Mouse (Mus musculus): Measurements from ENCODE around the gene Cblc.

The Cblc gene

DNA sequence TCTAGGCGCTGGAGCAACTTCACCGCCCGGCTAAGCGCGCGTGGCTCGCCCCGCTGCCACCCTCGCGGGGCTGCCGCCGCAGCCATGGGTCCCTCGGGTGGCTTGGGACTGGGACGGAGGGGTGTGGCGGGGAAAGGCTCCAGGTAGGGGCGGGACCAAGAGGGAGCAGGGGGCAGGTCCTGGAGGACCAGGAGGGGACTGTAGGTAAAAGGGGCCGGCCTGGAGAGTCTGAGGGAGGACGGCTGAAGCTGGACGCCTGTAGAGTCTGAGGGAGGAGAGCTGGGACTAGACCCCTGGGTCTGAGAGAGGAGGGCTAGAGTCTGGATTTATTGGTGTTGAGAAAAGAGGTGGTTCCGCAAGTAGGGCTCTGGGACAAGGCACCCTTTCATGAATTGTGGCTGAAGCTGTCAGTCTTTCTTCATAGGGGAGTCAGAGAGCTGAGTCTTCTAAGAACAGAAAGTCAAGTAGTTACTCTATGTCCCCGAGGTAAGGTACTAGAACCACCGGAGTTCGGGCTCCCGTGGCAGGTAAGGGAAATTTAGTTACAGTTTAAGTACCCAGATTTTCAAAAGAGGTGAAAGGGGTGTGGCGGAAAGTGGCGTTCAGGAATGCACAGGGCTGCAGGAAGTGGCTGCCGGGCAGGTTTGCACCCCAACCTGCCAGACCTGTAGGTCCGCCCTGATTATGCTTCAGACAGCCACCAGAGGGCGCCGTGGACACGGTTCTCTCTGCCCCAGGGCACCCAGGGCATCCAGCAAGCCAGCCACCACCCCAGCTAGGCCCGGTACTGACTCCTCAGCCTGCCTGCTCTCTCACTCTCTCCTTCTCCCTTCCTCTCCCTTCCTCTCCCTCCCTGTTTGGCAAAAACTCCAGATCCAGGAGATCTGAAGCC lies at the start of gene Cblc:
TSS of gene Cblc (minus strand) at position 113 of the 892 bp plus-strand sequence.
- DNase-seq (ENCODE audit: low read depth, low spot score), result peak; percentile 78

- DNase-seq (ENCODE audit: low read depth, low spot score), result no peak
Observed at GRCm38 (mm10) chr7:19844521-19845171, 48.0 kb upstream of the Cblc start.

GRCm38 (mm10) chr7:19843561-19843960 lies 47.0 kb upstream of the Cblc start:
- DNase-seq (ENCODE audit: low read depth, low spot score), result no peak

DNA sequence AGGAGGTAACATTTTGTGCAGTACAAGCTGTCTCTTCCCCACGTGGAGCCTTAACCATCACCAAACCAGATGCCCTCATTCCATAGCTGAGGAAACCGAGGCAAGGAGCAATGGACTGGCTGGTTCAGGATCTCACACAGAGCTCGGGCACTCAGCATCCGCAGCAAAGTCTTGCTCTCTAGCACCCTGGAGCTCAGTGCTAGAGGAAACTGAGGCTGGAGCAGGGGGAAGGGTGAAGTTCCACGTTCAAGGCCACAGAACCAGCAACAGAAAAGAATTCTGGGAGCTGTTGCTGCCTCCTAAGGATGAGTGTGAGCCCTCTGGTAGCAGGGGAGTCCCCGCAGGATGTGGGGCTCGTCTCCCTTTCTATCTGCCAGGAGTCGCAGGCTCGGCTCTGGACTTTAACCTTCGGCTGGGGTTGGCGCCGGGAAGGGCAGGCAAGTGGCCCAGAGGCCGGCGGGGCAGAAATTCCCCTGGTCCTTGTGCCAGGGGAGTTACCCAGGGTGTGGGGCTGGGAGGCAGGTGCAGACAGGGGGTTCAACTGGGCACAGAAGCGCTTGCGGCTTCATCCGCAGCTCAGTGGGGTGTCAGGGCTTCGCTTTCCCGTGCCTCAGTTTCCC lies 46.4 kb upstream of the Cblc start:
- DNase-seq (ENCODE audit: low read depth, low spot score), result no peak

DNA sequence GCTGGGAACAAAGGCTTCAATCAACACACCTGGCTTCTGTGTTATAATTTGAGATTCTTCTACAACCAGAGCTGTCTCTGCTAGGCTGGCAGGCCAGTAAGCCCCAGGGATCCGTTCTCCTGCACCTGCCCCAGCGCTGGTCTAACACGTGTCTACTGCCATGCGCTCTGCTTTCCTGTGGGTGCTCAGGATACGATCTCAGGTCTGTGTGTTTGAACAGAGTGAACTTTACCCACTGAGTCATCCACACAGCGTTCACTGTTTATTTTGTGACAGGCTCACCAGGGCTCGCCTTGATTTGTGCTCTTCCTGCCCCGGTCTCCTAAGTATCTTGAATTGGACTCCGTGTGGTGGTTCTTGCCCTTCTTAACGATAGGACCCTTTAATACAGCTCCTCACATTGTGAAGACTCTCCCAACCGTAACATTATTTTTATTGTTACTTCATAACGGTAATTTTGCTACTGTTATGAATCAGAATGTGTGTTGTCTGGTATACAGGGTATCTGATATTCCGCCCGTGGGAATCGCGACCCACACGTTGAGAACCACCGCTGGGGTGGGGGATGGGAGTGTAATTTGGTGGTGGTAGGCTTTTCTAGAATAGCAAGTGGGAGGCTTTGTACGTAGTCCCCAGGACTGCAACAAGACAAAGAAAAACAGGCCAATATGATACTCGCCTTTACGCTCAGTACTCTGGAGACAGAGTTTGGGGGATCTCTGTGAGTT lies 45.2 kb upstream of the Cblc start:
- DNase-seq (ENCODE audit: low read depth, low spot score), result no peak

- no peak for DNase-seq (ENCODE audit: low read depth, low spot score)
Observed at GRCm38 (mm10) chr7:19840936-19841335, 44.3 kb upstream of the Cblc start.

GRCm38 (mm10) chr7:19840371-19840770 lies 43.8 kb upstream of the Cblc start:
- DNase-seq (ENCODE audit: low read depth, low spot score), result no peak

DNA sequence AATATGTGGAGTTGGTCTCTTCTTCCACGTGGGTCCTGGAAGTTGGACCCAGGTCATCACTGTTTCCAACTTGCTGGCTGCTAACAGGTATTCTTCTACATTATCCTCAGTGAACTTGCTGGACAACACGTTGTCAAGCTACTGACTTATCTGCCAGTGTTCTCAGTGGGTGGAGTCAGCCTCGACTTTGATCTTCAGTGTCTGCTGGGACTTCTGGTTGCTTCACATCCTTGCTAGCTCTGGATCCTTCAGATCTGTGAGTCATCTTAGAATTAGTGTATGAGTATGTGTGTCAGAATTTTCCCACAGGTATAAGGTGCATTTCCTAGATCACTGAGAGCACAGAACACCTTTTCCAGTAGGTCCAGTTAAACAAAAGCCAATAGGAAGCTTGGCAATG lies 40.2 kb upstream of the Cblc start:
- DNase-seq (ENCODE audit: low read depth, low spot score), result no peak

DNA sequence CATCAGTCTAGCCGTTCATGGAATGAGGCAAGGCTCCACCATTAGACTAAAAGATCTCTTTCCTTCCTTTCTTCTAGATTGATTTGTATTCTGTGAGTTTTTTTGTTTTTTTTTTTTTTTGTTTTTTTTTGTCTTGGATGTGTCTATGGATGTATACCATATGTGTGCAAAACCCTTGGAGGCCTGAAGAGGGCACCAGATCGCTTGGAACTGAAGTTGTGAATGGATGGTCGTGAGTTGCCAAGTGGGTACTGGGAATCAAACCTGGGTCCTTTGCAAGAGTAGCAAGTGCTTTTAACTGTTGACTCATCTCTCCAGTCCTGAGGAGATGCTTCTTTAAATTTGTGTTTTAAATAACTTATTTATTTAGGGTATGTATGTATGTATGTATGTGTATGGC lies 37.4 kb upstream of the Cblc start:
- no peak for DNase-seq (ENCODE audit: low read depth, low spot score)

DNA sequence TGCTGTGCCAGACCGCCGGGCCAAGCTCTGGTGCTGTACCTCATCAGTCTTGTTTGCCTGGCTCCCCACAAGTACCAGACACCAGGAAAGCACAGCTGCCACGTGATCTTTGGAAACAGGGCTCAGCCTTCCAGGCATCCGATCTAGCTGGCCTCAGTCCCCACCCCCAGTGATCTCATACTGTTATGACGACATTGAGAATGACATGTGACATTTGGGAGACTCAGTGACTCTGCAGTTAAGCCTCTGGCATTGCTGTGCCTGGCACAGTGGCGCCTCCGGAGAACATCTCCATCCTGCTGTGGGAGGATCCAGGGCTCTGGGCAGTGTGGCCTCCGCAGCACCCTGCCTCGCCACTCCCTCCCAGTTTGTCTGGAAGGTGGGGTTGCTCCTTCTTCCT lies 35.2 kb upstream of the Cblc start:
- no peak for DNase-seq (ENCODE audit: low read depth, low spot score)

- DNase-seq (ENCODE audit: low read depth, low spot score), result no peak
Observed at GRCm38 (mm10) chr7:19830682-19831156, 34.1 kb upstream of the Cblc start.

DNA sequence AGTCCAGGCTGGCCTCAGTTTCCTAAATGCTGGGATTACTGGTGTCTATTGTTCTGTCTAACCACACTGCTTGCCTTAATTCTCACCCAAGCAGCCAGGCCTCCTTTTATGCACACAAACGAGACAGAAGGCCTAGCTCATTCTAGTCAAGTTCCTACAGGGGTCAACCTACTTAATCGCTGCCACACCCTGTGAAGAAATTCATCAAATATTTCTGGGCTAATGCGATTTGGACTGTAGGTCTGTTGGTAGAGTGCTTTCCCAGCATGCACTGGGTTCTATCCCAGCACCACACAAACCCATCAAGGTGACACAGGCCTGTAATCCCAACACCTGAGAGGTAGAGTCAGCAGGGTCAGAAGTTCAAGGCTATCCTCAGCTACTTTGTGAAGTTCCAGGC lies 33.1 kb upstream of the Cblc start:
- DNase-seq (ENCODE audit: low read depth, low spot score), result no peak

GRCm38 (mm10) chr7:19826756-19827155 lies 30.1 kb upstream of the Cblc start:
- DNase-seq (ENCODE audit: low read depth, low spot score), result no peak

GRCm38 (mm10) chr7:19824182-19824973 lies 27.8 kb upstream of the Cblc start:
- DNase-seq (ENCODE audit: low read depth, low spot score), result peak; percentile 89

DNA sequence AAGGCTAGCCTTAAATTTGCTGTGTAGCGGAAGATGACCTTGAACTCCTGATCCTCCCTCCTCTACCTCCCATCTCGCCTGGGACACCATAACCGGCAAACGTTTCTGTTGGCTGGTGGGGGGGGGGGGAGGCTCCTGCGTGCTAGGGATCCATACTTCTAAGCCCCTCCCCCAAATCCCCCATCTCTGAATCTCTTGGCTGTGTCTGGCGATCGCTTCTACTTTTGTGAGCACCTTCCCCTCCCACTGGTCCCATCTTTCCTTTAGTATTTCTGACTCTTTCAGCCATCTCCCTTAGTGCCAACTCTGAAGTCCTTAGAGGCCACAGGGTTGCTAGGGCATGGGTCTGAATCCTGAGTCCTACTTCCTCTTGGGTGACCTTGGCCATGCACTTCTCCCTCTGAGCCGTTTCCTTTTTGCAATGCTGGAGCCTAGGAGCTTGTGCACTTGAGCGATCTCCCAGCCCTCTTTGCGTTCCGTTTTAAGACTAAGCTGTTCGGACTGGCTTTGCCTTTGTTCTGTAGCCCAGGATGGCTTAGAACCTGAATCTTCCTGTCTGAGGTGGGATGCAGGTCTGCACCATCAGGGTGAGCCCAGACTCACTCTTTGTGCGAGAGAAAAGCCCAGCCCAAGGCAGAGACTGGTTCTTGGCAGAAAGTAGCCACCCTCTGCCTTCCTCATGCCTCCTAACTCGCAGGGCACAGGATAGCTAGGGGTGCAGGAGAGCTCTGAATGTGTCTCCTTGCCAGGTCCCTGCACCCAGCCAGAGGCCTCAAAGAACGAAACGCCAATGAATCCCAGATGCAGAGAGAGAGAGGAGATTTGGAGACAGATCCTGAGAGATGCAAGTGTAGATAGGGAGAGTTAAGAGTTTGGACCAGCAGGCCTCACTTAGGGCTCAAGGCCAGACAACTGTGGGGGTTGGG lies 26.9 kb upstream of the Cblc start:
- no peak for DNase-seq (ENCODE audit: low read depth, low spot score)

GRCm38 (mm10) chr7:19822604-19823058 lies 26.0 kb upstream of the Cblc start, which contains the start of gene Bcl3:
Bcl3 (minus strand) TSS chr7:19822770.
- DNase-seq (ENCODE audit: low read depth, low spot score), result no peak

GRCm38 (mm10) chr7:19822193-19822592 lies 25.6 kb upstream of the Cblc start:
- no peak for DNase-seq (ENCODE audit: low read depth, low spot score)

- no peak for DNase-seq (ENCODE audit: low read depth, low spot score)
Observed at GRCm38 (mm10) chr7:19821633-19822032, 25.0 kb upstream of the Cblc start.

GRCm38 (mm10) chr7:19820347-19821048 lies 23.9 kb upstream of the Cblc start:
- no peak for DNase-seq (ENCODE audit: low read depth, low spot score)

Measured in WW6 (cell line).